Mouse (Mus musculus) heart, adult 11 months (tissue): ENCODE results near the gene Prss50.

ENCODE experiments used
- DNase-seq: peaks from one replicate; pipeline ENCODE4 v3.0.0; 2022

Gene Prss50

DNA sequence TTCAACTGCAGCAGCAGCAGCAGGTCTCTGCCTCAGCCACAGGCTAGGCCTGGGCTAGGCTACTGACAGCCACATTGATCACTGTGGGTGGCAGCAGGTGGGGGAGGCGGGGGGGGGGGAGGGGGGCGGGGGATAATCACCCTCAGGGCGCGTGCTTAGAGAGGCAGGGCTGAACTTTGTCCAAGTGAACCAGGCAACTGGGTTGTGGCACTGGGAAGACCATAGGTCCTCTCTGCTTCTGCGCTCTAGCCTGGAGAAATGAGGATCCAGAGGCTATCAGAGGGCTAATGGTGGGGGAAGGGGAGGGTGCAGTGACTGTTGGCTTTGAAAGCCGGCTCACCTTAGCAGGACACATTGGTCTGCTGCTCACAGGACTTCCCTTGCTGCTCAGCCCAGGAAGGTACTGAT lies 17.5 kb downstream of the Prss50 start:
- no peak for DNase-seq

DNA sequence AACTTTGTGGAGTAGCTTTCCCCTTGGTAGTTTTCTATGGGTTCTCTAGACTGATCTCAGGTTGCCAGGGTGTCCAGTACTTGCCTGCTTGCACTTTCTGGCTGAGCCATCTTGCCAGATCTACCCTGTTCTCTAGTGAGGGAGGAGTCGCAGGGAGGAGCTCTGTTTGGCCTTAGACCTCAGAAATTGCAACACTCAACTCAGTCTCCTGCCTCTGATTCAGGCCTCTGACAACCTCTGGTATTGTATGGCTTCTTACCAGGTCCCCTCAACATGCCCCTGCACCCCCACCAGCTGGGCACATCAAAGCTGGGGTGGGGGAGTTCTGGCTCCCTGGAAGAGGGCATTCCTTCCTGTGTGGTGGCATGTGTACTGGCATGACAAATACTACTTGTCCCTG lies 19.6 kb downstream of the Prss50 start:
- no peak for DNase-seq

GRCm38 (mm10) chr9:110877888-110878287 lies 20.1 kb downstream of the Prss50 start:
- peak; percentile 99 for DNase-seq

DNA sequence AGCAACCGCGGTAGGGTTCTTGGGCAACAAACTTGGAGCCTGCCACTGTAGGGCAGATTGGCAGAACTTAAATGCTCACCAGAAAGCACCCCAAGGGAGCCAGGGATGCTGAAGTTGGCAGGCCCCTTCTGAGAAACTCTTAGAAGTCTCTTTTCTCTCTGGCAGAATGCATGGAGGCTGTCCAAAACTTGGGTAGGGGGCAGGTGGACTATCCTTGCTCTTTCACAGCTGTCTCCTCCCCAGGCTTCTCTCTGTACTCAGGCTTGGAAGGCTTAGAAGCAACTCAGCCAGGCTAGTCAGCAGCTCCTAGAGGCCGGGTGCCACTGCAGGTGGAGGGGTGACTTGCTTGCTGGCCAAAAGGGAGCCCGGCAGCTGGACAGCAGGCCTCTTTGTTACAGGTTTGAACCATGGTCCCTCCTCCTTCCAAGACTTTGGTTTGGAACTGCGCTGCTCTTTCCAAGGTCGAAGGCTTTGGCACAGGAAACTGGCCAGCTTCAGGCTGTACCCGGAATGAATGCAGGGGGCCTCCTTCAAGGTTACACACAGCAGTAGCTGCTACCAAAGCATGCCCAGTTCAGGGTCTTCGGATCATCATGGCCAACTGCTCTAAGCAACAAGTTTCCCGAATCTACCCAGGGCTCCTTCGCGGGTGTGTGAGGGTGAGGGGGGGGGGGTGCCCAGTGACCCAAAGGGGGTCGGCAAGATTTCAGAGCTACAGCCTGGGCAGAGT lies 21.6 kb downstream of the Prss50 start, which contains the start of gene Als2cl:
TSS of gene Als2cl (plus strand) at position 680 of the 730 bp plus-strand sequence.
- peak; percentile 96 for DNase-seq

DNA sequence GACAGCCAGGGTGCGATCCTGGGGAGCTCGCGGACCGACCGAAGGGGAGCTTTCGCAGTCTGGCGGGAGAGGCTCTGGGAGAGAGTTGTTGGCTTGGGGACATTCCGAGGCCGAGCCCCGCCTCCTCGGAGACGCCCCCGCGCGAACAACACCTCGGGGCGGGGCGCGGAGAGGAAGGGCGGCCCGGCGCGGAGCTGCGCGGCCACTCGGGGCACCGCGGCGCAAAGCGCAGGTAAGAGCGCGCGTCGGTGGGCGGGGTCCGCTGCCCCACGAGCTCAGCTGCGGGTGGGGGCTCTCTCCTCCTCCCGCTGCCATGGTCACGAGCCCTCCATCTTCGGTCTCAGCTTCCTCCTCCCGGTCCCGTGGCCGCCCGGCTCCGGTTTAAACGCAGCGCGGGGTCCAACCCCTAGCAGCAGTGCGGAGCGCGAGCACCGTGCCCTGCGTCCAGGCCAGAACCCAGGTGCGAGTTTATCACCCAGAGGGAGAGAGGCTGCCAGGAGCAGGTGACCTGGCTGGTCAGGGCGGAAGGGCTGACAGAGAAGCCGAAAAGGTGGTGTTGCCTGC lies 22.3 kb downstream of the Prss50 start, which contains the start of gene Tmie:
TSS of gene Tmie (minus strand) at position 116 of the 564 bp plus-strand sequence.
- DNase-seq = peak; percentile 99

DNA sequence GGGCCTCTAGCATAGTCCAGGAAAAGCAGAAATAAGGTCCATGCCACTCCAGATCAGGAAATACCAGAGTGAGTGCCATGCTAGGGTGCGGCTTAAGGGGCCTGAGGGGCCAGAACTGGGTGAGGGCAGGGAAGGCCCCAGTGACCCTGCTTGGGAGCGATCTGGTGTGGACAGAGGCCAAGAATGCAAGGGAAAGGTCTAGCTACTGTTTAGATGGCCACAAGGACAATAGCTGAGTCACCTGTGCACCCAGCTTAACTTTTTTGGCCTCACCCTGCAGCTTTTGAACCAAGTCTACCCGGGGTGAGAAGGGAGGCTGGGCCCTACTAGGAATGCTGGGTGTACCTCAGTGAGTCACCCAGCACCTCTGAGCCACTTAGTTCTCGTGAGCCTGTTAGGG lies 23.0 kb downstream of the Prss50 start:
- peak; percentile 96 for DNase-seq

GRCm38 (mm10) chr9:110881953-110882352 lies 24.2 kb downstream of the Prss50 start:
- DNase-seq = peak; percentile 98

GRCm38 (mm10) chr9:110887388-110888303 lies 29.9 kb downstream of the Prss50 start:
- peak; percentile 91 for DNase-seq

GRCm38 (mm10) chr9:110888935-110889334 lies 31.2 kb downstream of the Prss50 start:
- peak; percentile 91 for DNase-seq

DNA sequence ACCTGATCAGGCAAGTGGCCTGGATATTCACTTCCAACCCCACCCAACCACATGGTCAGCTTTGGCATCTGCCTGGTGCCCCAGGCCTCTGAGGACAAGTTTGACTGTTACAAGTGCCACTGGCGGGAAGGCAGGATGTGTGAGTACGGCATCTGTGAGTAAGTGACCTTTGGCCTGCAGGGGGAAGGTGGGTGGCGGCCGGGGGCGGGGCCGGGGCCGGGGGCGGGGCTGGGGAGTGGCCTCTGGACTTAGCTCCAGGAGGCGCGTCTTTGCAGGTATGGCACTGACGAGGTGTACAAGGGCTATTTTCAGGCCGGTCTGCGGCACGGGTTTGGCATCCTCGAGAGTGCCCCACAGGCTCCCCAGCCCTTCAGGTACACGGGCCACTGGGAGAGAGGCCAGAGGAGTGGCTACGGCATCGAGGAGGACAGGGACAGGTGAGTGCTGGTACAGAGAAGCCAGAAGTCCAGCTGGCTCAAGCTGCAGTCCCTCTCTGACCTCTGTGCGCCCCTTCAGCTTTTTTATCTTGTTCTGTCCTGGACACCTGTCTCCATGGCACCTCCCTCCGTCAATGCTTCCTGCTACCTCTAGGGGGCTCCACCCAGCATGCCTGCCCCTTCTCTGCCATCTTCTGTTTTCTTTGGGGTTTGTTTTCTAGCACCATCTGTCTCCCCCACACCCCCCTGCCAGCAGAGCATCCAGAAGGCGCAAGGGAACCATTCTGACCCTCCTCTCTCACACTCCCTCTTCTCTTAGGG lies 32.4 kb downstream of the Prss50 start:
- DNase-seq = no peak

- no peak for DNase-seq
Measured at GRCm38 (mm10) chr9:110891077-110891828, 33.5 kb downstream of the Prss50 start.

GRCm38 (mm10) chr9:110892552-110892951 lies 34.8 kb downstream of the Prss50 start:
- no peak for DNase-seq

- no peak for DNase-seq
Measured at GRCm38 (mm10) chr9:110893429-110893828, 35.7 kb downstream of the Prss50 start.

DNA sequence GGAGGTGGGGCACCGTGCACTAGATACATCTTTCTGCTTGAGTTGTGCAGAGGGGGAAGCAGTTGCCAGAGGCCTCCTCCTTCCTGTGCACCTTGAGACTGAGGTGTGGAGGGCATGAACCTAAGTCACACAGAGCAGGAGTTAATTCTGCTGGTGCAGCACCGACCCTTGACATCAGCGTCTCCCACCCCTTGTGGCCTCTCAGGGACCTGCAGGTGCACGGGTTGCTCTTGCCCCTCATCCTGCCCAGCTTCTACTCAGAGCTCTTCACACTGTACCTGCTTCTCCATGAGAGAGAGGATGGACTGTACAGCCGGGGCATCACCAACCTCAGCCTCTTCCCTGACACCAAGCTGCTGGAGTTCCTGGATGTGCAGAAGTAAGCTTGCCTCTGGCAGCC lies 37.7 kb downstream of the Prss50 start:
- DNase-seq = no peak

DNA sequence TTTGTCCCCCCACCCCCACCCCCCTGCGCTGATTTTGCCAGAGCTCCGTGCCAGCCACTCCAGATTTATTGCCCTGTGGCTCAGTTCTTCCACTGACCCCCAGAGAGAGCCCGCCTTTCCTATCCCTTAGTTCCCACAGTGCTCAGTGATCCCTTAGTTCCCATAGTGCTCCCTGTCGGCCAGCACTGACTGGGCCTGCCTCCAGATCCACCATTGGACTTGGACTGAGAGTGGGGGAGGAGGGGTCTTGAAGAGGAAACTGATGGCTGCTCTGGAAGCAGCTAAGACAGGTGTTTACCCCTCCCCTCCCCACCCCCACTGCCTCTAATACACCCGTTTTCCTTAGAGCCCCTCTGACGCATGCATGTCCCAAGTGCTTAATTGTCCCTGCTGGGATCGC lies 38.2 kb downstream of the Prss50 start:
- no peak for DNase-seq

DNA sequence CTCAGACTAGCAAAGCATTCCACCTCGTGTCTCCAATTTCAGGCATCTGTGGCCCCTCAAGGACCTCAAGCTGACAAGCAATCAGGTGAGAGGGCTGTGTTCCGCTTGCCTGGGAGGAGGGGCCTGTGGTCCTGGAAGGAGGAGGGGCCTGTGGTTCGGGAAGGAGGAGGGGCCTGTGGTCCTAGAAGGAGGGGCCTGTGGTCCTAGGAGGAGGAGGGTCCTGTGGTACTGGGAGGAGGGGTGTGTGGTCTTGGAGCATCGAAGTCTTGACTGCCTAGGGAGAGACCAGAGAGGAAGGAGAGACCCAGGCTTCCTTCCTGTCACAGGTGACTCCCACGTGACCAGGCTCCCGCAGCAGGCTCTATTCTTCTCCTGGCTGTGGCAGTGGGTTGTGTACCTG lies 38.8 kb downstream of the Prss50 start:
- DNase-seq = peak; percentile 90

GRCm38 (mm10) chr9:110899451-110900008 lies 41.8 kb downstream of the Prss50 start:
- no peak for DNase-seq

DNA sequence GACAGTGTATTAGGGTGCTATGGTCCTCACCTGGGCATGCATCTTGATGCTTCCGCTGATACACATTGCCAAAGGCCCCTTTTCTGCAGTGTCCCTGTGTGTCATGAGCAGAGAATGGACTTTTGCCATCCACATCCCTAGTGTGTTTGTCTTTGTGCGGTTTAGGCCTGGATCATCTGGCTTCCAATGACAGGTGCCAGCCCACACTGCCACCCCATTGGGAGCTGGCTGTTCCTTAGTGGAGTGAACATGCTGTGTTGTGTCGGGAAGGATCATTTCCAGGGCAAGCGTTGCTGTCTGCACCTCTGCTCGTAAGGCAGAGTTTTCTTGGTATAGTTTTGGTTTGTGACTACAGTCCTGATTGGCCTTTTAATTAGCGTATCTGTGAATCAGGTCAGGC lies 43.4 kb downstream of the Prss50 start:
- DNase-seq = no peak

GRCm38 (mm10) chr9:110902271-110902670 lies 44.5 kb downstream of the Prss50 start:
- DNase-seq = no peak

DNA sequence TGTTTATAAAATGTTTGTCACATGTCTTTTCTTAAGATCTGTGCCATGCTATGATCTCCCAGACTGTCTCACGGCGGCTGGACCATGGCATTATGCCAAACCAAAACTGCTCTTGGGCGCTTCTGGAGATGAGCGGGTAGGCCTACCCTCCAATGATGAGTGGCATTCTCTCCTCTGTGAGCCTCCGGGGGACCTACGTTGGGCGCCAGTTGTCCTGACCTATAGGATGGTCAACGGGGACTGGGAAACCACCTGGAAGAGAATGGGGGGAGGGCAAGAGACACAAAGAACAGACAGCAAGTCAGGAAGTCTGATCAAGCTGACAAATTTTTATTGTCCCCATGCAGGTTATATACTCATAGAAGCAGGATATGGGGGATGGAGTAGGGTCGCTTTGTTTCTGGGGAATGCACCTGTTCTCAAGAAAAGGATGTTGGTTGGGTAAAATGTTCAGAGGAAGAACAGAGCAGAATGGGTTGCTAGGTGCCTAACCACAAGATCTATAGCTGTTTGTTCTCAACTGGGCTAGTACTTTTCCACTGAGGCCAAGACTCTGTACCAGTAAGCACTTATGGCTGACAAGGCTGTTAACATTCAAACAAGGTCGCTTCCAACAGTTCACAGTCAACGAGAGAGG lies 49.6 kb downstream of the Prss50 start:
- no peak for DNase-seq
